Comparison of ENCODE assay signal across 8 mouse cellular contexts in genomic region chr8:48776081-48776480, GRCm38 (mm10).
DNase-seq lines count a peak whose midpoint lies in the region; ATAC-seq lines count a peak whose summit lies in the region.

No protein-coding gene starts in this region.

- H3K4me2 ChIP-seq in heart, embryonic 13.5 days = peak overlapping the region; percentile 56
- H3K4me2 ChIP-seq in forebrain, embryonic 16.5 days (ENCODE audit: low read length) = peak overlapping the region; percentile 32
- H3K4me2 ChIP-seq in midbrain, embryonic 13.5 days (replicated peaks) = peak overlapping the region; percentile 49

- no peaks in the 10 kb centered on the region; the same call in 1 of the 2 replicates for H3K9me3 ChIP-seq in heart, embryonic 13.5 days
- no peaks in the 10 kb centered on the region for H3K9me3 ChIP-seq in forebrain, embryonic 16.5 days (ENCODE audit: control insufficient read depth, low read length)
- H3K9me3 ChIP-seq in midbrain, embryonic 13.5 days = no peaks in the 10 kb centered on the region

- H3K4me3 ChIP-seq in heart, embryonic 13.5 days = peak overlapping the region; percentile 22
- no peak overlapping the region for H3K4me3 ChIP-seq in forebrain, embryonic 16.5 days (replicated peaks; ENCODE audit: low read length)
- H3K4me3 ChIP-seq in midbrain, embryonic 13.5 days (replicated peaks) = peak overlapping the region; percentile 15

- peaks cover 11% of the 10 kb centered on the region for H3K4me1 ChIP-seq in heart, embryonic 13.5 days
- peaks cover 4% of the 10 kb centered on the region for H3K4me1 ChIP-seq in forebrain, embryonic 16.5 days (replicated peaks; ENCODE audit: control insufficient read depth, insufficient read depth, low read length)
- H3K4me1 ChIP-seq in midbrain, embryonic 13.5 days (replicated peaks) = peaks cover 37% of the 10 kb centered on the region

- WGBS in heart, embryonic 13.5 days = 31% methylated on average over 9 of the region's 9 CpGs
- WGBS in forebrain, embryonic 16.5 days = 19% methylated on average over 9 of the region's 9 CpGs
- WGBS in midbrain, embryonic 13.5 days = 13% methylated on average over 9 of the region's 9 CpGs

- ATAC-seq in heart, embryonic 13.5 days (ENCODE audit: extremely low read depth, insufficient number of reproducible peaks, low FRiP score, low TSS enrichment) = no peak; the same call in 1 of the 2 replicates
- peak; percentile 76 for ATAC-seq in forebrain, embryonic 16.5 days
- ATAC-seq in midbrain, embryonic 13.5 days = peak; percentile 85
- ATAC-seq in monocyte, adult 5-6 weeks (replicated peaks; ENCODE audit: insufficient number of reproducible peaks, low FRiP score, low TSS enrichment, poor library complexity, severe bottlenecking) = no peak

- H3K27ac ChIP-seq in heart, embryonic 13.5 days (replicated peaks) = no peak overlapping the region
- H3K27ac ChIP-seq in forebrain, embryonic 16.5 days (ENCODE audit: low read length) = no peak overlapping the region
- H3K27ac ChIP-seq in midbrain, embryonic 13.5 days = peak overlapping the region; percentile 8; the same call in 1 of the 2 replicates

- H3K9ac ChIP-seq in heart, embryonic 13.5 days = no peak overlapping the region
- no peak overlapping the region for H3K9ac ChIP-seq in forebrain, embryonic 16.5 days (replicated peaks; ENCODE audit: low read depth, low read length)
- 0 out of 2 replicates have a peak overlapping the region, but pooled peaks have one; percentile 37 for H3K9ac ChIP-seq in midbrain, embryonic 13.5 days (replicated peaks)

- DNase-seq in heart, adult 9 months (ENCODE audit: low spot score in 2 of 2) = no peak
- peak; percentile 47 for DNase-seq in ZHBTc4 (ENCODE audit: low read depth, low spot score)
- DNase-seq in spleen, postnatal 4 days (ENCODE audit: low spot score in 2 of 2) = no peak
- no peak for DNase-seq in kidney, postnatal 14 days

- H3K27me3 ChIP-seq in heart, embryonic 13.5 days (replicated peaks) = peaks cover 86% of the 10 kb centered on the region
- H3K27me3 ChIP-seq in forebrain, embryonic 16.5 days (replicated peaks; ENCODE audit: control insufficient read depth, insufficient read depth, low read length) = no peaks in the 10 kb centered on the region
- no peaks in the 10 kb centered on the region for H3K27me3 ChIP-seq in midbrain, embryonic 13.5 days

- H3K36me3 ChIP-seq in heart, embryonic 13.5 days = no peaks in the 10 kb centered on the region
- H3K36me3 ChIP-seq in forebrain, embryonic 16.5 days (ENCODE audit: control insufficient read depth, insufficient read depth) = no peaks in the 10 kb centered on the region
- no peaks in the 10 kb centered on the region for H3K36me3 ChIP-seq in midbrain, embryonic 13.5 days

Comparison
In these comparisons a context has a peak if more than half of its experiments do, and no peak if none do; other contexts are left out.
1. ATAC-seq: peak in forebrain, embryonic 16.5 days (single experiment) and midbrain, embryonic 13.5 days (single experiment); none in heart, embryonic 13.5 days (single experiment) and monocyte, adult 5-6 weeks (single experiment).
2. Peak in every context shown above with its lines, with median percentiles within 50 percentile points of each other: H3K4me2 ChIP-seq.